Mouse (Mus musculus) layer of hippocampus, adult 2 months (tissue): ENCODE measurements around the gene Ptges. TPM values are rescaled to one million over a fixed set of nuclear protein-coding genes. Genes with fewer than 3 reads are reported as not detected.
"Not testable (repeated sequence)": the region's sequence is repeated elsewhere in the genome, so short reads cannot be mapped to it uniquely, and the experiment has no call there.

Experiments used
- DNase-seq, 2 experiments: peaks; one replicate each; pipeline ENCODE4 v3.0.0; 2022; ENCODE audit warnings: low spot score in 2 of 2
- H3K27ac ChIP-seq: fragments of 200-600 bp; 2 replicates; pipeline ENCODE4 v1.8.1; 2022
- H3K4me3 ChIP-seq: fragments of 200-600 bp; 2 replicates; pipeline ENCODE4 v1.8.1; 2022; ENCODE audit warnings: mild to moderate bottlenecking
- CTCF ChIP-seq: fragments of 200-600 bp; conservative IDR thresholded peaks from 2 replicates; pipeline ENCODE4 v1.8.1; 2022; ENCODE audit warnings: antibody characterized with exemption, mild to moderate bottlenecking, moderate library complexity
- total RNA-seq, 2 experiments: library from RNA; stranded (reverse); gene quantifications; 2 replicates each; pipeline ENCODE4 v1.2.3; 2021

The Ptges gene
- total RNA-seq, 2 experiments from 2014 or later, result 4.2 to 4.5 TPM

GRCm38 (mm10) chr2:30941586-30941985 lies 11.9 kb upstream of the Ptges start:
- no peak for TF ChIP-seq CTCF
- no peak for DNase-seq
- Histone ChIP-seq H3K4me3 (no peak overlapping the region), H3K27ac (no peak overlapping the region)

- no peak for DNase-seq
- H3K27ac ChIP-seq, result no peak overlapping the region
- no peak for TF ChIP-seq CTCF
- no peak overlapping the region for H3K4me3 ChIP-seq
These were observed 8.9 kb upstream of the Ptges start for GRCm38 (mm10) chr2:30938574-30938991.

GRCm38 (mm10) chr2:30937731-30938130 lies 8.1 kb upstream of the Ptges start:
- TF ChIP-seq CTCF, result no peak
- Histone ChIP-seq H3K27ac (no peak overlapping the region), H3K4me3 (no peak overlapping the region)
- no peak for DNase-seq

DNA sequence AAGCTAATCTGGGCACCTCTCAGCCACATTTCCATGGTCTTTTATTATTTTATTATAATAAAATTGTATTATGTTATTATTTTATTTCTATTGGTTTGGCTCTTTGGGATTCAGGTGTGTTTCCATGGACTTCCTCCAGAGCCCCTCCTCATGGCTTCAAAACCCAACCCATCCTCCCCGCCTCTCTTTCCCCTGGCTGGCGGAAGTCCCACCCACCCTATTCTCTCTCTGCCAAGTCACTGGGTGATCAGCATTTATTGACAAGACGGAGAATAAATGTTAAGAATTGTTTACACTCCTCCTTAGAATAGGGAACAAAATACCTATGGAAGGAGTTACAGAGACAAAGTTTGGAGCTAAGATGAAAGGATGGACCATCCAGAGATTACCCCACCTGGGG lies 7.1 kb upstream of the Ptges start:
- no peak for DNase-seq
- no peak overlapping the region for H3K27ac ChIP-seq
- TF ChIP-seq CTCF, result no peak
- H3K4me3 ChIP-seq, result no peak overlapping the region

DNA sequence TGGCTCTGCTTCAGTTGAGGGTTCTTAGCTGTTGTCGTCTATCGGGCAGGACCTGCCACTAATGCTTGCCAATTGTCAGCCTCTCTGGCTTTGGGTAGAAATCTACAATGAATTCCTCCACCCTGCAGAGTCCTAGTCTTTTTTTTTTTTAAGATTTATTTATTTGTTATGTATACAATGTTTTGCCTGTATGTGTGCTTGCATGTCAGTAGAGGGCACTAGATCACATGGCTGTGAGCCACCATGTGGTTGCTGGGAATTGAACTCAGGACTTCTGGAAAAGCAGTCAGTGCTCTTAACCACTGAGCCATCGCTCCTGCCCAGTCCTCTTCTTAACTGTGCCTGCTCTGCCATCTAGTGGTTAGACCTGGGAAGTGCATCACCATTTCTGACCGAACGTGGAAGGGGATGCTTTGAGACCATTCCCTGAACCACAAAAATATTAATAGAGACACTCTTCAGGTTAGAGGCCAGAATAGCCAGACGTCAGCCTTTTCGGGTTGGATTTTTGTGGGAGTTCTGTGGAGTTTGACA lies 4.3 kb upstream of the Ptges start:
- peak; percentile 96 for TF ChIP-seq CTCF

GRCm38 (mm10) chr2:30933032-30933431 lies 3.4 kb upstream of the Ptges start:
- no peak for TF ChIP-seq CTCF
- no peak for DNase-seq
- no peak overlapping the region for H3K27ac ChIP-seq

More for the DNA sequence above, 4.3 kb upstream of the Ptges start:
- Histone ChIP-seq H3K4me3 (no peak overlapping the region), H3K27ac (no peak overlapping the region)
- DNase-seq, result peak; percentile 83

GRCm38 (mm10) chr2:30931922-30932321 lies 2.3 kb upstream of the Ptges start:
- no peak for TF ChIP-seq CTCF
- Histone ChIP-seq H3K27ac (no peak overlapping the region), H3K4me3 (no peak overlapping the region)
- DNase-seq, result no peak

More at GRCm38 (mm10) chr2:30933032-30933431, 3.4 kb upstream of the Ptges start:
- no peak overlapping the region for H3K4me3 ChIP-seq

- not testable (repeated sequence) for DNase-seq, H3K4me3 ChIP-seq, H3K27ac ChIP-seq
These were observed 1.2 kb upstream of the Ptges start for GRCm38 (mm10) chr2:30930846-30931245.

DNA sequence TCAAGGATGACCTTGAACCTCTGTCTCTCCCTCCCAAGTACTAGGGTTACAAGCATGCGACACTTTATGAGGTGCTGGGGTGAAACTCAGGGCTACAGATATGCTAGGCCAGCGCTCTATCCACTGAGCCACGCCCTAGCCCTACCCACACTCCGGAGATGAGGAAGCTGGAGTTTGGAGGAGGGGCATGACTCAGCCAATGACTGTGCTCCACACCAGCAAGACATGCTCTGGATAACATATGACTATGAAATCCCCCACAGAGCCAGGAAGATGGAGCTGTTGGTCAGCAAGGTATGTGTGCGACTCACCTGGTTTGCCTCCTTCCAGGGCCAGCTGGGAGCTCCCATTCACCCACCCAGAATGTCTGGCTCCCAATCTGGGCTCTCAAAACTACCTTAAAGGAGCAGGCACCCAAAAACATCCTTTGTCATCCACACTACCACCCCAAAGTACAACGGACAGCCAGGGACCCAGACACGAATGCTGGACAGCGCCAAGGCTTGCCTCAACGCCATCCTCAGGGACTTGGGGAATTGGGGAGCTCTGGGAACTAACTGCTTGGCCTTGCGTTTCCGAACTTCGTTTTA lies 675 bp downstream of the Ptges start:
- peak overlapping the region; percentile 33; the same call in 1 of the 2 replicates for H3K27ac ChIP-seq
- no peak for TF ChIP-seq CTCF
- no peak overlapping the region for H3K4me3 ChIP-seq
- no peak for DNase-seq

DNA sequence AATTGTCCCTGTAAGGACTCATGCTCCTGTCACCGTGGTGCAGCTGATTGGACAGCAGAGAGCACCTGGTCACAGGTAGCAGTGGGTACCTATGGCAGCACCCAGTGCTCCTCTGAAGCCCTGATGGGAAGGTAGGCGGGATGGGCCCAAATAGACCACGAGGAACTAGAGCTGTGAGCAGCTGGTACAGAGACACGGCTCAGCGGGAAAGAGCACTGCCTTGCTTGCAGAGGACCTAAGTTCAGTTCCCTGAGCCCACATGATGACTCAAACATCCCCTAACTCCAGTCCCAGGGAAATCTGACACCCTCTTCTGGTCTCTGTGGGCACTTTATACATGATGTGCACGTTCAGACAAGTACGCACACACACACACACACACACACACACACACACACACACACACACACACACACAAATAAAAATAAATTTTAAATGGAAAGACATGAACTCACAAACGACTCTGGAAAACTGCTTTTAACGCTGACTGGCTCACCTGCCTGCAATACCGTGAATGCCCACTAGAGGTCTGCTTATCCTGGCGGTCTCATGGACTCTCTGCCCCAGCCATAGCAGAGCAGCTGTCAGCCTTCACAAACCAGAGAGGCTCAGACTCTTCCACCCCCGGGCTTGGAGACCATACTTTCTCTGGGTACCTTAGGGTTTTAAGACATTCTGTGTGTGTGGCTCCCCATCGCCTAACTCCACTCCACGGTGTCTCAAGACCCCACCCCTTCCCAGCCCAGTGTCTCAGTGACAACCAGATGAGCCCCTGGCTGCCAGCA lies 1.6 kb downstream of the Ptges start:
- DNase-seq, result peak; percentile 55 to 83
- Histone ChIP-seq H3K27ac (peak overlapping the region; percentile 23; the same call in 1 of the 2 replicates), H3K4me3 (no peak overlapping the region)
- TF ChIP-seq CTCF, result peak; percentile 79

GRCm38 (mm10) chr2:30927151-30927781 lies 2.4 kb downstream of the Ptges start:
- no peak overlapping the region for H3K4me3 ChIP-seq
- no peak for TF ChIP-seq CTCF
- DNase-seq, result no peak
- H3K27ac ChIP-seq, result peak overlapping the region; percentile 23; the same call in 1 of the 2 replicates

- no peak overlapping the region for H3K4me3 ChIP-seq
- H3K27ac ChIP-seq, result no peak overlapping the region
- DNase-seq, result no peak
- no peak for TF ChIP-seq CTCF
These were observed 3.3 kb downstream of the Ptges start for GRCm38 (mm10) chr2:30926381-30926780.

DNA sequence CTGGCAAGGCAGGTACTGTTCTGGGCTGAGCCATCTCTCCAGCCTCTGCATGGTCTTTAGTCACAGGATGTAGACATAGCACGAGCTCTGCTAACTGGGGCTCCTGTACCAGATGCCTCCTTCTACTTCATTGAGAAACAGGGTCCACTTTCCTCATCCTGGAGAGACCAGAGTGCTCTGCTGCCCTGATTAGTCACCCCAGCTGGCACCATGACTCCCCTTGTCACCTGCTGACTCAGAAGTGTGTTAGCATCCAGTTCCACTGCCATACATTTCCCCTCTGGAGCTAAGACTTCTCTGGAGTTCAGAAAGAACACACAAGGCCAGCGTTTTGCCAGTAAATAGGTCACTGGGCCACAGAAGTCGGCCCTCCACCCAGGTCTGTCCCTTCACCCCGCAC lies 4.5 kb downstream of the Ptges start:
- Histone ChIP-seq H3K4me3 (no peak overlapping the region), H3K27ac (no peak overlapping the region)
- DNase-seq, result no peak
- TF ChIP-seq CTCF, result no peak
